Mouse (Mus musculus) embryo, embryonic 10.5 days (tissue): ENCODE measurements around the gene Cela1.

ENCODE experiments used
- DNase-seq: peaks from one replicate; pipeline ENCODE4 v3.0.0-alpha.2; 2015; ENCODE audit warnings: low spot score

Cela1 gene

DNA sequence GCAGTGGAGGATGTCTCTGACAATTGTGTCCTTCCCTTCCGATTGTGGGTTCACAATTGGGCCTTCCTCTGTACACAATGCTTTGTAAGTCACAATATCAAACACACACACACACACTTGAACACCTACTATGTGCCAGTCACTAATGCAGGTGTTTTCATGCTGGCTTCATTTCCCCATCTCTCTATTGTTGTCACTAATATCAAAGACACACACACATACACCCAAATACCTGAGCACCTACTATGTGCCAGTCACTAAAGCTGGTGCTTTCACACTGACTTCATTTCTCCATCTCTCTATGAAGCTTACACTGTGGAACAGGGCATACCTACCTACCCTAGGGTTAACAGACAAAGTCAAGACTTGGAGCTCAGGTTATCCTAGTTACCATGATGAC is 17.7 kb upstream of the Cela1 start:
- no peak for DNase-seq

DNA sequence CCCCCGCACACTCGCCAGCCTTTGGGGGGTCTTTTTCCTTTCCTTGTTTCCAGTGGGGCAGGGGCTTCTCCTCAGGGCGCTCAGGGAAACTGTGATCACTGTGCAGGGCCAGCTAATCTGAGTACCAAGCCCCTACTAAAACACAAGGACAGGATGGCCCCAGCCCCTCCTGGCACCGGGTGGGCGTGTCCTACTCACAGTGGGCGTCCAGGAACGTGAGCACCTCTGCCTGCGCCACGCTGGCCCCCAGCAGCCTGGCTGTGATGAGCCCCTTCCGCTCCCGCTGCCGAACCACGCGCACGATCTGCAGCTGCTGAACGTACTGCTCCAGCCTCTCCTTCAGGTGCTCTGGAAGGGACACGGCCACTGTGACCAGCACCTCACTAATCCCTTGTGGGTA is 16.2 kb upstream of the Cela1 start:
- no peak for DNase-seq

DNA sequence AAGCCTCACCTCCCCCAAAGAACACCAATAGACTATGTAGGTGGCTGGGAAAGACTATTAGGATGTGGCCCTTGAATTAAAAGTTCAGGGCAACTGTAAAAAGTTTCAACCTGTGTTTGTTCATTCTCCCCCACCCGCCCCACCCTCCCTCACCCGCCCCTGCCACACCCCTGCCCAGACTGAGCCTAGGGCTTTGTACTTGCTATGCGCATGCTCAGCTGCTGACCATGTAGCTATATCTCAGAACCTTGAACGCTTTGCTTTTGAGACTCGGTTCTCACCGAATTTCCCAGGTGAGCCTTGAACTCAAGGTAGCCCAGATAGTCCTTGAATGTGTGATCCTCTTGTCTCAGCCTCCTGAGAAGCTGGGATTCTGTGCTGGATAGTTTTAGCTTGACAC is 14.1 kb upstream of the Cela1 start:
- no peak for DNase-seq

DNA sequence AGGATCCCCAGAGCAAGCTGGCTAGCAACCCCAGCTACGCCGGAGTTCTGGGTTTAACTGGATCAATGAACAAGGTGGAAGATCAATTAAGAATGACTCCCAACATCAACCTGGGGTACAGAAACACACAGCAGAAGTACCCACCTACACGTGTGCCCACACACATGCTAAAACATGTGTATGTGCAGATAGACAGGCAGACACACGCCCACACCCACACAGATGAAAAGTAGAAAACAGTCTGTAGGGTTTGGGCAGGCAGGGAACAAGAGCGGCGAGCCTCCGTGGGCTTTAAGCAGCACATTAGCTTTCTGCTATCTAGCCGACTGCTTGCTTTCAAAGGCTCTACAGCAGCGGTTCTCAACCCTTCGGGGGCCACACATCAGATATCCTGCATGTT is 13.4 kb upstream of the Cela1 start:
- DNase-seq: no peak

DNA sequence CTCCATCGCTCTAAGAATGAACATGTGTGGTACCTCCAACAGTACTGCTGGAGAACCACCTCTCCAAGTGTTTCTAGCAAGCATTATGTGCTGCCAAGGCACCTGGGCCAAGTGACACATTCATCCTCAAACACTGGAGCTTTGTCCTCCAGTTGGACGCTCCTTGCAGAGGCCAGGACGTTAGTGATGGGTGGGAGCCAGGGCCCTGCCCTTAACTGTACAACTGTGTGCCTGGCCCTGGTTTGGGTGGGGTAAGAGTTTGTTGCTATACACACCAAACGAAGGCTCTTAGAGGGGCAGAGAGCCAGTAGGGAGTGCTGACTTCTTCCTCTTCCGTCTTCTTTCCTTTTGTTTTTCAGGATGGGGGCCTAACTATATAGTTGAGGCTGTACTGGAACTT is 12.7 kb upstream of the Cela1 start:
- no peak for DNase-seq

DNA sequence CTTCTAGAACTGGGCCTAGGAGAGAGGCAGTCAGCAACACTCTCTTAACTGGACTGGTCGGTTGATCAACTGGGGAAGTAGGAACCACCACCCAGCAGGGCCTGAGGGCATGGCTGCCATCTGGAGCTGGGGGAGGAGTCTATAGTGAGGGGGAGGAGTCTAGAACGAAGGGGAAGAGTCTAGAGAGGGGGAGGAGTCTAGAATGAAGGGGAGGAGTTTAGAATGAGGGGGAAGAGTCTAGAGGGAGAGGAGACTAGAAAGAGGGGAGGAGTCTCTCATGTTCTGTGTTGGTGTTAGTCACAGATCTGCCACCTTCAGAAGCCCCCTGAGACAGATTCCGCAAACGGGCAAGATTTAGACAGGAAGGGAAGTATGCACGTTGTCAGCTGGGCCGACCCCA is 11.7 kb upstream of the Cela1 start:
- no peak for DNase-seq

DNA sequence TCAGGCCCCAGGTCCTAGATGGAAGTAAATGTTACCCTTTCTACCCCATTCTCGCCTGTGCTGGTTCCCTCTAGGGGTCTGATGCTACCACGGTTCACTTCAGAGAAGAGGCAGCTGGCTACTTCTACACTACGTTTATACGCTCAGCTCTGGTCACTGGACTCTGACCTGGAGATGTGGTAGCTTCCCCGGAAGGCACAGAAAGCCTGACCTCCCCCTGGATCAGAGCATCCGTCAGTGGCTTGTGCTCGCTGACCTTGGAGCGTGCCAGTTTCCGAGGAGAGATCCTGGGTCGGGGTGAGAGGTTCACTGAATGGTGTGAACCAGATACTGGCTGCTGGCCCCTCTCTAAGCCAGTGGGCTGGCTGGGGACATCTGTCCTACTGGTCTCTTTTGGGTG is 10.4 kb upstream of the Cela1 start:
- DNase-seq: no peak

DNA sequence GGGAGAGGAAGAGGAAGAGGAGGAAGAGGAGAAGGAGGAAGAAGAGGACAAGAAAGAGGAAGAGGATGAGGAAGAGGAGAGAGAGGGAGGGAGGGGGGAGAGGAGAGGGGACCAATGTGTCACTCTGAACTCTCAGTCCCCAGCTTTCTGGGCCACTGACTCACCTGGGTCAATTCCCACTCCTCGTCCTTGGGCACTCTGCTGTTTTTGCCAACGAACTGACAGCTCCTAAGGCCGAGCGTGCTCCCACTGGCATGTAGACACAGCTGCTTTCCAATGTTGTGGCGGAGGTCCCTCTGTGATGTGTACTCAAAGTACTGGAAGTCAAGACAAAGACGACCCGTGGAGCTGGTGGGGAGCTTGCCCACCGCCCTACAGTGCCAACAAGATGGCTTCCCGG is 6.7 kb upstream of the Cela1 start:
- no peak for DNase-seq

DNA sequence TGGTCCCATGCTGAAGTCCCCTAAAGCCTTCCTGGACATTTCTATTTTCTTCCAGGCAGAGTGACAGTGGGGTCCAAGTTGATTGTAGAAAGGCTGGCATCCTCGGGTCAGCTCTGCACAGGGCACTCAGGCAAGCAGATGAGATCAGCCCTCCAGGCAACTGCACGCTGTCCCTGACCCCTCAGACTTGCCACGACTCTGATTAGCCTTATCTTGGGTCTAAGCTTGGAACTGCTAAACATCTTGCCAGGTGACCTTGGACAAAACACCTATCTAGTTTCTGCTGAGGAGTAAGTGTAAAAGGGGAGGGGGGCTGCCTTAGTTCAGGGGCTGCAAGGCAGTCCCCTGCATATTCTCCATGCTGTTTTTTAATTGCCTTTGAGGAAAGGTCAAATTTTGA is 4.3 kb upstream of the Cela1 start:
- no peak for DNase-seq

DNA sequence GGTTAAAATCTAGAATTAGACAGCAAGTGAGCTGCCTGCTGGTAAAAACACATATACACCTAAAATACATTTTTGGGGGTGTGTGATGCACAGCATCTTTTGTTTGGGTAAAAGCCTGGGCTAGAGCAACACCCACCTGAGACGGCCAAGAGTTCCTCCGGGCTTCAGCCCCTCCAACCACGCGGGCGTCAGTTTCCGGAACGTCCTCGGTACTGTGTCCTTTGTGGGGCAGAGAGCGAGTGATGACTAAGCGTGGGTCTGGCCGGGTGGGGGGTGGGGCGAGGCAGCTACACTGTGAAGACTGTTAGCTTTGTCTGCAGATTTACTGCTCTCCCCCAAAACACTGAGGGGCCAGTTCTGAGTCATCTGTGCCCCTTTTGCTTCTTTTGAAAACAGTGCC is 732 bp downstream of the Cela1 start:
- DNase-seq: no peak

DNA sequence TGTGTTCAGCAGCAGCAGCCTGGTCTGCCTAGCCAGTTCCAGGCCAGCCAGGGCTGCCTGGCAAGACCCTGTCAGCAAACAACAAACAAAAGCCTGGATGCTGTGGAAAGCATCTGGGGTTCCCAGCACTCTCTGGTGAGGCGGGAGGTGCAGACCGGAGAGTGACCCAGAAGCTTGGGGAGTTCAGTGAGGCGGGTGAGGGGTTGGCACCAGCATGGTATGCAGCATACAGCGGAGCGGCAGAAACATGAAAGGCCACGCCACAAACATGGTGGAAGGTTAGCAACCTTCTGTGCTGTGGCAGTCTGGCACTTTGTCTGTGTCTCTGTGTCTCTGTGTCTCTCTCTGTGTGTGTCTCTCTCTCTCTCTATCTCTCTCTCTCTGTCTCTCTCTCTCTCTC is 1.3 kb downstream of the Cela1 start:
- no peak for DNase-seq

DNA sequence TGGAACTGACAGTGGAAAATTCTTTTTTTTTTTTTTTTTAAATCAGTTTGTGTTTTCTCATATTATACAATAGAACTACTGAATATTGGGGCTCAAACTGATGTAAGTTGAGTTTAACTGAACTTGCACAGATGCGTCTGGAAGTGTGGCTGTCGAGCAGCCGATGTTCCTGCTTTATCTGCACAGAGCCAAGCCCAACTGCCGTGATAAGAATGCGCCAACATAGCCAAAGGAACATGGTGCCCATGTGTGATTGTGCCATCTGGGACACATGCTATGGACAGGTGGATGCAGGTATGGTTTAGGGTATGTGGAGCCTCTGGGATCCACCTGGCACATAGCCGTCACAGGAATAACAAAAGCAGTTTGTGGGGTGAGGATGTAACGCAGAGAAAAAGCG is 1.9 kb downstream of the Cela1 start:
- no peak for DNase-seq

DNA sequence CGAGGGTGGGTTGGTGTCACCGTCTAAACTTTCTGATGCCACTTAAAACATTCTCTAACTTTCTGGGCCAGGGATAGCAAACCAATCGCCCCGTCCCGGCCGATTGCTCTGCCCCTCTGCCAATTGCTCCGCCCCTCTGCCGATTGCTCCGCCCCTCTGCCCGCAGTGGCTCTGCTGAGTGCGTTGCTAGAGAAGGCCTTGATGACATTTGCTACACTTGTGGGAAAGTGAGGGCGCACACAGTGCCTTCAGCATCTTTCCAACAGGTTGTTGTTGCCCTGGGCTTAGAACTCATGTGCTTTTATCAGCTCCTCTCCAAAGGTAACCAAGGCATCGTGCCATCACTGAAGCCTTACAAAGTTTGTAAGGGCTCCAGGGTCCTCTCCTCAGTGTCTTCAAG is 2.5 kb downstream of the Cela1 start:
- no peak for DNase-seq

DNA sequence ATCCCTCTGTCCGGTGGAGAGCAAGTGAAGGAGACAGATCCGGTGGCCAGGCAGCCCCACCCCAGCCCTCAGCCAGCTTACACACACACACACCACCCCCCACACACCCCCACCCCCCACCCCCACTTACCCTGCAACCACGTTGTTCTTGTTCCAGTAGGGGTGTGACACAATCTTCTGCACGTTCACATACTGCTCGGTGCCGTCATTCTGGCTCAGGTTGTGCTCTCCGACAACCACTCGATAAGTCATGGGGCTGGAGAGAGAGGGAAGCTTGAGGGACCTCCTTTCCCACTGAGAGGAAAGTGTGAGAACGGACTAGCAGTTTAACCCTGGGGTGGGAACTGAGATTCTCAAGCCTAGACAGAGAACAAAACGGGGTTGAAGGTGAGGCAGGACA is 3.3 kb downstream of the Cela1 start:
- no peak for DNase-seq

DNA sequence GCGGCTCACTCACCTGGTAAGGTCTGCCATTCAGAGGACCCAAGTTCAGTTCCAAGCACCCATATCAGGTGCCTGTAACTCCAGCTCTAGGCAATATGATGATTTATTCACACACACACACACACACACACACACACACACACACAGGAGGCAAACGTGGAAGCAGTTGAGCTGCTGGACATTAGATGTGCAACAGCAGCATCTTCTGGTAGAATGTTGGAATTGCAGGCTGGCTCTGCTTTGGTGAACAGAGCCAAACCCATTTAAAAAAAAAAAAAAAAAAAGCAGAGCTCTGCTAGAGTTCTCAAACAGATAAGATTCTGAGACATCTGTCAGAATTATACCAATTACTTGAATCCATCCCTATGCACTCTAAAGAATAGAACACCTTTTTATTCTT is 4.7 kb downstream of the Cela1 start:
- DNase-seq: peak; percentile 94

DNA sequence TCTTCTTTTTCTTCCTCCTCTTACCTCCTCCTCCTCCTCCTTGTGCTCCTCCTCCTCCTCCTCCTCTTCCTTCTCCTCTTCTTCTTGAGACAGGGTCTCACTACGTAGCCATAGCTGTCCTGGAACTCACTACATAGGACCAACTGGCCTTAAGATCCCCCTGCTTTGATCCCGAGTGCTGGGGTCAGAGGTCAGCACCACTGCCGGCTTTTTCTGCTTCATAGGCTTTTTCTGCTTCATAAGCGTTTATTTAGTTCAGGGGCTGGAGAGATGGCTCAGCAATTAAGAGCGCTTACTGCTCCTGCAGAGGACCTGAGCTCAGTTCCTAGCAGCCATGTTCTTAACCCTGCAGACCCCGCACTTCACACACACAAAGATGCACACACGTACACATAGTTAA is 6.0 kb downstream of the Cela1 start:
- DNase-seq: peak; percentile 66

DNA sequence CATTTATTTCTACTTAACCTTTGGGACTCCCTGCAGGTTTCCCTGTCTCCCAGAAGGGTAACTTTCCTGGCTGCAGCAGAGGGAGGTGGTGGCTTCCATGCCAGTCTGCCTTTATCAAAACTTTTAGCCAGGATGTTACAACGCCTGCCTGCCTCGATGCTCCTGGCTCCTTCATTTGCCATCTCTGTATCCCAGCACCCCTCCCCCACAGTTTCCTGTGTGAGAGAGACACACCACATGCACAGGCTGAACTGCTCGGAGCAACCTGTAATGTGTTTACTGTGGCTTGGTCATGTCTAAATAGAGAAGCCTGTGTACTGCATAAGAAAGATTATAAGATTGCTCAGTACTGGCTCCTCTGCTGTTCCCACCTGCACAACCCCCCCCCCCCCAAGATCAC is 7.3 kb downstream of the Cela1 start:
- DNase-seq: no peak

DNA sequence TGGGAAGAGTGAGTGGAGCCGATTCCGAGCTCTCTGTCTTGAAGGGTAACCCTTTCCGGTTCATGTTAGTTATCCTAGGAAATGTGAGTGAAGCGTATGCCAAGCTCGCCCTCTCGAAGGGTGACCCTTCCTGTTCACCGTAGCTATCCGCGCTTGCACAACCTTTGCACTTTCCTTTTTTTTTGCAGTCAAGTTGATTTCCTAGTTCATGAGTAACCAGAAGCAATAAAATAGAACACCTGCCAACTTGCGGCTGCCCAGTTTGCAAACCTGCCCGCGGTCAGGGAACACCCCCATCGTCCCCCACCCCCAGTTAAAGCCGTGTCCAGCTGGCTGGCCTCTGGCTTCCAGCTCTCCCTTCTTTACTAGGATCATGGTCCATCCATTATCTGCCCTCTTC is 8.7 kb downstream of the Cela1 start:
- DNase-seq: no peak

DNA sequence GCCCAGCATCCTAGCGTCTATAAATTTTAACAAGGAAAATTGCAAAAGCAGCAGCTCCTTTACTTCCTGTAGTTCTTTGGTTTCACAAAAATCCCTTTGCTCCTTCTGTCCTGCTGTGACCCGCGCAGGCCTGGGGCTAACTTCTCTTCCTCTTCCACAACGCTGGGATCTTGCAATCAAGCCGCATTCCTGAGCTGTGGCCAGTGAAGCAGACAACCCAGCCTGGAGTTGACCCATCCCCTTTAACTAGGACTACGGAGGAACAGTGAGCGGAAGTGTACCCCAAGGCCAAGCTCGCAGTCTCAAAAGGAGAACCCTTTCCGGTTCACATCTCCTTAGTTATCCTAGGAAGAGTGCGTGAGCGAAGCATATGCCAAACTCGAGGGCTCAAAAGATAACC is 9.1 kb downstream of the Cela1 start:
- DNase-seq: no peak

DNA sequence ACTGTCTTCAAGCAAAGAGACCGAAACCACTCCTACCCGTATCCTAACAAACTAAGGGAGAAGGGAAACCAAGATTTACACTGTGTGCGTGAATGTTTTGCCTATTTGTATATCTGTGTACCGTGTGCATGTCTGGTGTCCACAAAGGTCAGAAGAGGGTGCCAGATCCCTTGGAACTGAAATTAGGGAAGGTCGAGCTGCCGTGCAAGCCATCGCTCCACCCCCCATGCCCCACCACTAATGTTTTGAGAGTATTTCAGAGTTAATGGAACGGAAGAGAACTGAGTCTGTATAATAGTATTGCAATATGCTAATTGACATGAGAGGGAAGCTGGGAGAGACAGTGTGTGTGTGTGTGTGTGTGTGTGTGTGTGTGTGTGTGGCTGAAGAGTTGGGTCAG is 10.0 kb downstream of the Cela1 start:
- DNase-seq: no peak

DNA sequence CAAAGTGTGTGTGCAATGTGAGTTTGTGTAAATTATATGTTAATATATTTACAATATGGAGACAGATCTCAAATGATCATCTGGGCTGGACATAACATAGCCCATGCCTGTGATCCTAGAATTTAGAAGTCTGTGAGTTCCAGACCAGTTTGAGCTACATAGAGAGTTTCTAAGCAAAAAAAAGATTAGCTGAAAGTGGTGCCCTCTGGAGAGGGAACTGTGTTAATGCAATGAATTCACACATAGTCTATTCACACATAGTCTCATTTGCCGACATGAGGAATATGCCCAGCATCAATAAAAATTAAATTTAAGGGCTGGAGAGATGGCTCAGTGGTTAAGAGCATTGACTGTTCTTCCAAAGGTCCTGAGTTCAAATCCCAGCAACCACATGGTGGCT is 11.2 kb downstream of the Cela1 start:
- DNase-seq: no peak

DNA sequence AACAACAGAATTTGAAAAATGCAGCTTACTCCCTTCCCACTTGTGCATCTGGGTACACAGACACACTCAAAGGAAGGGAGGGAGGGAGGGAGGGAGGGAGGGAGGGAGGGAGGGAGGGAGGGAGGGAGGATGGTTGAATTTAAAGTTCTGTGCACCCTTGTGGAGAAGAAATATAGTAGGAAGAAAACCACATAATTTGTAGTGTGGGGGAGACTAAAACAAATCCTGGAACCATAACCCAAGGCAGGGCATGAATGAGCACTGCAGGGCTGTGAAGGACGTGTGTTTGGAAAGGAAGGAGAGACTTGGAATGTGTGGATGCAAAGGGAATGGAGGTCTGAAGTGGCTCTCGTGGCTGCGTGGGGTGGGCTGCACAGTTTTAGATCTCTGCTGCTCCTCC is 12.2 kb downstream of the Cela1 start:
- DNase-seq: no peak

DNA sequence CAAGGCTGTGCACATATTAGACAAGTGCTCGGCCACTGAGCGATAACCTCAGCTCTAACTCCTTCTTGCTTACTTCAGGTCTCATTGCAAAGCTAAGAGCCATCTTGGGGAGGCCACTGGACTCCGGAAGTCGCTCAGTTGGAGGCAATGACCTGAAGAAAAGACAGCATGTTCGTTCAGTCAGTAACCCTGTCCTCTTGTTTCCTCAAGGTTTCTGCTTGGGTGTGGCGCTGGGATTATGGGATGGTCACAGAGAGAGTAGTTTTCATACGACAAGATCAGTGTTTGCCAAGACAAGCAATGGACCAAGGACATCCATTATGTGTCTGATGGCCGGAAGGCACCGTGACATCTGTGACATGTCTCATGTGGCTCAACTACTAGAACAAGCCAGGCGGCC is 13.2 kb downstream of the Cela1 start:
- no peak for DNase-seq

DNA sequence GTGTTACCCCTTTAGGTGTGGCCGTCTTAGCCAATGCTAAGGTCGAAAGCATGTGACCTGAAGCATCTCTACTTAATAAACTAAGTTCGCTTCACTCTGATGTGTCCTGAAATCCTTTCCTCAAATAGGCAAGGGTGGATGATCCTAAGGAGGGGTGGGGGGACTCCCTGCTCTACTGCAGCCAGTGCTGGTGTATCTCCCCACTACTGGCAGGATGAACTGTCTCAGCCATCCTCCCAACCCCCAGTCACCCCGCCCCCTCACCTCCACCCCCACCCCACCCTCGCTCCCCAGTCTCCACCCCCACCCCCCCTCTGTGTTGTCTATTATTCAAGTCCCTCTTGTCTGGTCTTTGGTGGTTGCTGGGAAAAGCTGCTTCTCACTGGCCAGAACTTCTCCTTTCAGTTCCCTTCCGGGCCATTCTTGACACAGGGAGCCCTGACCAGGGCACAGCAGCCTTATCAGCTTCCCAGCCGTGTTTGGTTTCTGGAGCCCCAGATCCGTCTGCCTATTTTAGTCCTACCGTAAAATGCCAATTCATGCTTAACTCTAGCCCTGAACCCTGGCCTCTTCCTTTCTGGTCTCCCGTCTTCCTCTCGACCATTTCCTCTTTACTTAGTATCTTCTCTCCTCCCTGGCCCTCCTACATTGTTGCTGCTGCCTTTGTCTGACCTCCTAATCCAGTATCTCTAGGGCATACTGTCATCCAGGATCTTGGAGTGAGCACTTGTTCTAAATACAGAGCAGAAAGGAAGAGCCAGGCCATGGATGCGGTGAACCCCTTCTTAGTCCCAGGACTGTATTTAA is 13.9 kb downstream of the Cela1 start:
- DNase-seq: peak; percentile 29

DNA sequence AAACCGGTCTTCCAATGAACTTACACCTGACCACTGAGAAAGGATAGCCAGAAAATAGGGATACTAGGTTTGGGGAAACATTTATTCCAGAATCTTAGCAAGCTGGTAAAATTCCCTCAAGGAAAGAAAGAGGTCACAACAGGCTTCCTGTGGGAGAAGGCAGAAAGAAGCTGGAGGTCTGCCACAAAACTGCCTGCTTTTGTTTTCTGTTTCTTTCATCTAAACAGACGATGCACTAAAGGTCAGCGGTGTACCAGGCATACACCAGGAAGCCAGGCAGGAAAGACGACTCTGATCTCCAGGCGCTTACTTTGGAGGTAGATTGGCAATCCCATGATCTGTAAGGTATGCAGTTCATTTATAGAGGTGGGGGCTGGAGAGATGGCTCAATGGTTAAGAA is 16.9 kb downstream of the Cela1 start:
- DNase-seq: no peak
